Mouse (Mus musculus): ENCODE results near the gene Prr29. TPM values are rescaled to one million over a fixed set of nuclear protein-coding genes. Genes with fewer than 3 reads are reported as not detected.

The Prr29 gene
- polyA plus RNA-seq (2015; fragmentation: Nextera tagmentation; extraction: Ambion mirVana) = 0.34 and 0.69 TPM in 2 replicates

DNA sequence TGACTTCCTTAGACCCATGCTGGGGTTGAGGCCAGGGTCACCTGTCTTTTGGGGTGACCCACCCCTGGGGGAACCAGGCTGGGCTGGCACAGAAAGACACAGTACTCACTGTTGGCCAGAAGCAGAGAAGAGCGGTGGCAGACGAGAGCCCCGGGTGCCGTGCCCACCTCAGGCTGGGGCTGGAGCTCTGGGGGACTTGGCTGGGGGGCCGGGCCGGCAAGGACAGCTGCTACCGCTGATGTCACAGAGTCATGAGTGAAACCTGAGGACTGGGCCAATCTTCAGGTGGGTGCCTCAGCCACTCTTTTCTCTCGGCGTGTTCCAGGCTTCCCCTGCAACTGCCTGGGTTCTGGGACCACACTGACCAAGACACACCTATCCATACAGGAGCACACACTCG, at the start of gene Prr29:
Gene Prr29, plus strand, starts transcription at position 107 of the 400 bp plus-strand sequence.
- H3K4me1 ChIP-seq (replicated peaks) = peaks cover 13% of the 10 kb centered on the region
- H3K9me3 ChIP-seq = no peaks in the 10 kb centered on the region
- H3K4me2 ChIP-seq (replicated peaks) = peak within 1 kb of the TSS; percentile 24; the same call in 1 of the 2 replicates
- no peak within 1 kb of the TSS for H3K9ac ChIP-seq
- H3K27ac ChIP-seq = no peak within 1 kb of the TSS
- 49% methylated on average over 10 of the region's 10 CpGs for WGBS
- H3K36me3 ChIP-seq = no peaks in the 10 kb centered on the region
- ATAC-seq = no peak
- H3K27me3 ChIP-seq (replicated peaks) = no peaks in the 10 kb centered on the region
- H3K4me3 ChIP-seq (replicated peaks) = no peak within 1 kb of the TSS

DNA sequence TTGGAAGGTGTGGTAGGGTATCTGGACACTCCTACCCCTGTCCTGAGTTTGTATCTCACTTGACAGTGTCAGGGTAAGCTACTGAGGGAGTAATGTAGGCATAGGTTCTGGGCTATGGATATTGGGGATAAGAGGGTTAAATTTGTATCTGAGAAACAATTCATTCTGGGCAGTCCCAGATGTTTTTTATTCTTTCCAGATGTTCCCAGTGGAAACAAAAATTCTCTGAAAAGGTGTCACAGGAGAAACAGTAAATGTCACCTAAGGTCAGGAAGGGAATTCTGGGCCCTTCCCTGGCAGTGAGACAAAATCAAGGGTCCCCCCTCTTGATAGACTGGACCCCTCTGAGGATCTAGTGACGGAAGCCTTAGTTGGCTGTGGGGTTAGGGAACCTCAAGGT, 48.9 kb upstream of the Prr29 start:
- Histone ChIP-seq H3K4me1 (replicated peaks) (peaks cover 28% of the 10 kb centered on the region), H3K9ac (no peak overlapping the region), H3K9me3 (no peaks in the 10 kb centered on the region), H3K36me3 (no peaks in the 10 kb centered on the region), H3K27me3 (replicated peaks) (no peaks in the 10 kb centered on the region), H3K4me3 (replicated peaks) (no peak overlapping the region), H3K27ac (no peak overlapping the region), H3K4me2 (replicated peaks) (no peak overlapping the region)
- no peak for ATAC-seq
- 79% methylated on average over 1 of the region's 1 CpGs for WGBS

DNA sequence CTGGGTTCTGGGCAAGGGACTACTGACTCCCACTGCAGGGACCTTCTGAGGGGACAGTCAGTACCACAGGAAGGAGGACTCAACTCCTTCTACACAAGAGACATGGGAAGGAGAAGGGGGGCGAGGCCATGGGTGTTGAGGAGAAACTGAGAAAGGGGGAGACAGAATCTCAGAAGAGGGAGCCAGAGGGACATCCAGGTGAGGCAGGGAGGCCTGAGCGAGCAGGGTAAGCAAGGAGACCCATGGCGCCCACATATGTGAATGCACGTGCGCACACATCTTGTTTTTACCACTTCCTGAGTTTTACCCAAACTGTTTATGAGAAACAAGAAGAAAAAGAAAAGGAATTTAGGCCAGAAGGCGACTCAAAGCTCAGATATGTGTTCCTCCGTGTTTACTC, 47.5 kb upstream of the Prr29 start:
- Histone ChIP-seq H3K4me3 (replicated peaks) (no peak overlapping the region), H3K9me3 (no peaks in the 10 kb centered on the region), H3K4me1 (replicated peaks) (peaks cover 28% of the 10 kb centered on the region), H3K27ac (peak overlapping the region; percentile 27; the same call in 1 of the 2 replicates), H3K4me2 (replicated peaks) (no peak overlapping the region), H3K36me3 (no peaks in the 10 kb centered on the region), H3K9ac (no peak overlapping the region), H3K27me3 (replicated peaks) (no peaks in the 10 kb centered on the region)
- ATAC-seq = no peak
- WGBS = 67% methylated on average over 7 of the region's 7 CpGs

DNA sequence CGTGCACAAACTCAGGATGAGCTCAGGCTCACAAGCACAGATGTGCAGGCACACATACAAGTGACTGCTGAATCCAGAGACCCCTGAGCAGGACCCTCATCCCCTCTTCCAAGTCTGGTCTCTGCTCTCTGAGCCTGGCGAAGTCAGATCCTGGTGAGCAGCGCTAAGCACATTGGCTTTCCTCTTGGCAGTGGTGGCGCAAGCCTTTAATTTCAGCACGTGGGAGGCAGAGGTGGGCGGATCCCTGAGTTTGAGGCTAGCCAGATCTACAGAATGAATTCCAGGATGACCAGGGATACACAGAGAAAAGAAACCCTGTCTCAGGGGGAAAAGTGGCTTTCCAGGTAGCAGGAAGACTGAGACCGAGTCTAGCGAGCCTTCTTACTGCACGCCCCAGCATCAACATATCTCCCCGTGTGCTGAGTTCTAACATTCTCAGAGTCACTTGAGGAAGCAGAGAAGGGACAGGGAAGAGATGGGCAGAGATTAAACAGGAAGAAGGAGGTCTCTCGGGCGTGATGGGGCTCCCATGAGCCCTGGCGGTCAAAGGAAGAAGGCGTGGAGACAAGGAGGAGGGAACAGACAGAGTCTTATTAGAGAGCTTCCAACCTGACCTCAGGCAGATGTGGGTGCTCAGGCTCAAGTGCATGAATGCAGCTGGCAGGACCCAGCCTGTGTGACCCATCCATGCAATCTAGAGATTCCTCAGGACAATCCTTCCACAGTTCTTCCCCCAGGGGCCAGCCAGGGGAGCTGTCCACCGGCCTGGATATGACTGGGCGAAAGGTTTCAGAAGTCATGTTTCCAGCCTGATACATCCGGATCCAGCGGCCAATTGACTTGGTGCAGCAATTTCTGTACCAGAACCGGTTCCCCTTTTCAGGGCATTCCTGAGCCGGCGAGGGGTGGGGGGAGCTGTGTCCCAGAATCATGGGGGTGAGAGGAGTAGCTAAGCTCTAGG, 46.6 kb upstream of the Prr29 start:
- Histone ChIP-seq H3K4me2 (replicated peaks) (no peak overlapping the region), H3K9me3 (no peaks in the 10 kb centered on the region), H3K27ac (0 out of 2 replicates have a peak overlapping the region, but pooled peaks have one; percentile 20), H3K36me3 (no peaks in the 10 kb centered on the region), H3K9ac (no peak overlapping the region), H3K27me3 (replicated peaks) (no peaks in the 10 kb centered on the region), H3K4me1 (replicated peaks) (peaks cover 22% of the 10 kb centered on the region), H3K4me3 (replicated peaks) (no peak overlapping the region)
- ATAC-seq = no peak
- WGBS = 52% methylated on average over 21 of the region's 21 CpGs

DNA sequence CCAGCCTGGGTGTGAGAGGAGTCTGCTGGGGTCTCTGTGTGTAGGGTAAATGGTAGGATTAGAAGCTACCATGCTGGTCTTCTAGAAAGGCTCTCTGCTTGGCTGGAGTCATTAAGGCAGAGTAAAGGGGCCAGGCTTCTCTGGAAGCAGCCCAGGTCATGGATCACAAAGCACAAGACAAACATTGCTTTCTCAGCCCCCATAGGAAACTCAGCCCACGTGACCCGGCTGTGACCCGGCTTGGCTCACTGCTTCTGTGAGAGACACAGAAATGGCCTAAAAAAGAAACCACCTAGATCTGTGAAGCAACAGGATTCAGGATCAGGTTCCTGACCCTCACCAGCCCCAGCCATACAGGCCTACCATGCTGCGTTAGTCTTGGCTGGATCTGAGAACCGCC, 40.4 kb upstream of the Prr29 start:
- no peak overlapping the region for H3K4me3 ChIP-seq (replicated peaks)
- WGBS = 64% methylated on average over 5 of the region's 5 CpGs
- no peaks in the 10 kb centered on the region for H3K9me3 ChIP-seq
- H3K4me1 ChIP-seq (replicated peaks) = 0 out of 2 replicates have a peak, but pooled peaks cover 2% of the 10 kb centered on the region
- H3K36me3 ChIP-seq = no peaks in the 10 kb centered on the region
- no peak for ATAC-seq
- H3K27ac ChIP-seq = no peak overlapping the region
- no peak overlapping the region for H3K4me2 ChIP-seq (replicated peaks)
- H3K27me3 ChIP-seq (replicated peaks) = no peaks in the 10 kb centered on the region
- no peak overlapping the region for H3K9ac ChIP-seq

DNA sequence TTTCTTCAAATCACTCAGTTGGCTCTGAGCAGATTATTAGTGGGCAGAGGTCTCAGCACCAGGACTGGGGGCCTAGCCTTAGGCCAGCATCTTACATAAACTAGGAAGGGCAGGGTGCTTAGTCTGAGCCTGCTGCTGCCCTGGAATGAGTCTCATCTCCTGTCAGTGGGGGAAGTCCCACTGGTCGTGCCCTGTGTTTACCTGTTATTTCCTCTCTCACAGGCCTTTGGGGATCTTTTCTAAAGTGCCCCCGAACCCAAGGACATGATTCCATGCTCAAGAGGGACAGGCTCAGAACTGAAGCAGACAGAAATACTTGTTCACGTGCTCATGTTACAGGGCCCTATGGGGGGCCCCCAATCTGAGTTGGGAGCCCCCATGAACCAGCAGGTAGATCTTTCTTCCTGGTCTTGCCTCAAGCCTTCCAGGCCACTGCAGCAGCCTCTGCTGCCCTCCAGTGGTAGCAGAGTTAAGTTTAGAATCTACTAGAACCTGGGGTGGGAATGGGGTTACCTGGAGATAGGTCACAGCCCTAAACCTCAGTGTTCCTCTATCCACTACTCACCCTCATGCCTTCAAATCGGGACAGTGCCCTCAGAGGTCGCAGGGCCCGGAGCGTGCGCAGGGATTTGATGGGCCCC, 39.6 kb upstream of the Prr29 start:
- Histone ChIP-seq H3K9ac (no peak overlapping the region), H3K4me3 (replicated peaks) (no peak overlapping the region), H3K9me3 (no peaks in the 10 kb centered on the region), H3K4me1 (replicated peaks) (0 out of 2 replicates have a peak, but pooled peaks cover 2% of the 10 kb centered on the region), H3K4me2 (replicated peaks) (no peak overlapping the region), H3K36me3 (no peaks in the 10 kb centered on the region), H3K27me3 (replicated peaks) (no peaks in the 10 kb centered on the region), H3K27ac (no peak overlapping the region)
- ATAC-seq = peak; percentile 62
- 62% methylated on average over 8 of the region's 8 CpGs for WGBS

DNA sequence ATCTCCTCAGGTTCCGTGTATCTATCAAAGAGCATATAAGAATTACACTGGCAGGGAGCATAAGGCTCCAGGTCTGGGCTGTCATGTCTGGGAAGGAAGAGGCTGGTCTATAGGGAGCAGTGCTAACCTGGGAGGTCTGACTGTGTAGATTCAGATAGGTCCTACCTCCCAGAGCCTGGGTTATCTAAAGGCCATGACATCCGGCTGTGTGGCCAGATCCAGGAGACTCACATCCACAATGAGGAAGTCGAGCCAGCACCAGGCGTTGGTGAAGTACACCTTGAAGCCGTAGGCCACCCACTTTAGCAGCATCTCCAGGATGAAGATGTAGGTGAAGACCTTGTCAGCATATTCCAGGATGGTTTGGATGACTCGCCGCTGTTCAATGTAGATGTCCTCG, 38.8 kb upstream of the Prr29 start:
- no peak for ATAC-seq
- WGBS = 85% methylated on average over 8 of the region's 8 CpGs
- no peaks in the 10 kb centered on the region for H3K27me3 ChIP-seq (replicated peaks)
- no peaks in the 10 kb centered on the region for H3K9me3 ChIP-seq
- no peak overlapping the region for H3K27ac ChIP-seq
- H3K4me3 ChIP-seq (replicated peaks) = no peak overlapping the region
- no peaks in the 10 kb centered on the region for H3K36me3 ChIP-seq
- 0 out of 2 replicates have a peak, but pooled peaks cover 2% of the 10 kb centered on the region for H3K4me1 ChIP-seq (replicated peaks)
- no peak overlapping the region for H3K9ac ChIP-seq
- H3K4me2 ChIP-seq (replicated peaks) = no peak overlapping the region

DNA sequence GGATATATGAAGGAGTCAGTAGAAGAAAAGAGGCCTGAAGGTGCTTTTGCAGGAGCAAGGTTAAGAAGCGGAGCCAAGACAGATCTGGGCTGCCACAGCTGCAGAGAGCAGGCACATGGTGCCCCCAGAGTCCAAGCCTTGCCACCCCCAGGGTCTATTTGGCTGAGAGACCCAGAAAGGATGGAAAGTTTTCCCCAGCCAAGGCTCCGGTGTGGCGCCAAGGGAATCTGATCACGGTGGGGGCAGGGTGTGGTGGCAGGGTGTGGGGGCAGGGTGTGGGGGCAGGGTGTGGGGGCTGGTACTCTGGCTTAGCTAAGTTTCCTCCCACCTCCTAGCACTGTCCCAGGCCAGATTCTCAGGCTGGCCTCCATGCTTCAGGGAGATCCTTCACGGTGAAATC, 36.8 kb upstream of the Prr29 start:
- no peak; the same call in 1 of the 2 replicates for ATAC-seq

DNA sequence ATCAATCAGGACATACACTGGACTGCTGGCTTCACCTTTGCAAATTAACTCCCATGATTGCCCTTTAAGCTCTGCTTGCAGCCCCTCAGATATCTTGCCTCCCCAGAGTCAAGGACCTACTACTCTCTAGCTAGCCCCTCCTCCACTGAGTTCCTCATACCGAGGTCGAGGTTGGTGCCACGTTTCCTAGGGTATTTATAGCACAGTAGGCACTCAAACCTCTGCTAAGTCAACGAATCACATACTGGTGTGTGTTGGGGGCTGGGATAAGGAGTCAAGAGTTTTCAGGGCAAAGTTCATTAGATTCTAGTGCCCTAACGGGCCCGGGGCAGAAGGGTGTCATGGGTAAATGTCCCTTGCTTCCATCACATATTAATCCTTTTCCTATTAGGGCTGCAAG, 36.1 kb upstream of the Prr29 start:
- ATAC-seq = no peak
- Histone ChIP-seq H3K4me2 (replicated peaks) (no peak overlapping the region), H3K27ac (no peak overlapping the region), H3K4me1 (replicated peaks) (0 out of 2 replicates have a peak, but pooled peaks cover 2% of the 10 kb centered on the region), H3K4me3 (replicated peaks) (no peak overlapping the region), H3K27me3 (replicated peaks) (no peaks in the 10 kb centered on the region), H3K9ac (no peak overlapping the region), H3K9me3 (no peaks in the 10 kb centered on the region), H3K36me3 (no peaks in the 10 kb centered on the region)
- 40% methylated on average over 6 of the region's 6 CpGs for WGBS

More for the DNA sequence above, 36.8 kb upstream of the Prr29 start:
- Histone ChIP-seq H3K27me3 (replicated peaks) (no peaks in the 10 kb centered on the region), H3K4me1 (replicated peaks) (0 out of 2 replicates have a peak, but pooled peaks cover 2% of the 10 kb centered on the region), H3K9me3 (no peaks in the 10 kb centered on the region), H3K4me2 (replicated peaks) (no peak overlapping the region), H3K9ac (no peak overlapping the region), H3K36me3 (no peaks in the 10 kb centered on the region), H3K27ac (no peak overlapping the region), H3K4me3 (replicated peaks) (no peak overlapping the region)
- 54% methylated on average over 5 of the region's 5 CpGs for WGBS

DNA sequence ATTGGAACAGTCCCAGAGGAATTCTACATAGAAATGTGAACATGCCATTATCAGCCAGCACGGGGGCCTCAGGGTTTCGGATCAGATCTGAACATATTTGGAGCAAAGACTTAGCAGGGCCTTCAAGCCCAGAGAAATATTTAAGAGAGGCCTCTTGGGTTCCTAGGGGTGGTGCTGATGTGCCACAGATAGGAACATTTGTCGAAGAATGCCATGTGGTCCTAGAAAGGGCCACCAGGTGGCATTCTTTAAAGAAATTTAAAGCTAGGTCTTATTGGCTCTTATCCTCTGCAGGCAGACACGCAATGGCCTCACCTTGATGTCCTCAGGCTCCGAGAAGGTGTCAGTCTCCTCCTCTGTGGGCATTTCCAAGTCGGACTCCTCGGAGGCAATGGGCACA, 35.6 kb upstream of the Prr29 start:
- WGBS = 48% methylated on average over 7 of the region's 7 CpGs
- Histone ChIP-seq H3K9ac (no peak overlapping the region), H3K9me3 (no peaks in the 10 kb centered on the region), H3K4me3 (replicated peaks) (no peak overlapping the region), H3K27me3 (replicated peaks) (no peaks in the 10 kb centered on the region), H3K4me1 (replicated peaks) (0 out of 2 replicates have a peak, but pooled peaks cover 2% of the 10 kb centered on the region), H3K27ac (no peak overlapping the region), H3K36me3 (no peaks in the 10 kb centered on the region), H3K4me2 (replicated peaks) (no peak overlapping the region)
- no peak for ATAC-seq

DNA sequence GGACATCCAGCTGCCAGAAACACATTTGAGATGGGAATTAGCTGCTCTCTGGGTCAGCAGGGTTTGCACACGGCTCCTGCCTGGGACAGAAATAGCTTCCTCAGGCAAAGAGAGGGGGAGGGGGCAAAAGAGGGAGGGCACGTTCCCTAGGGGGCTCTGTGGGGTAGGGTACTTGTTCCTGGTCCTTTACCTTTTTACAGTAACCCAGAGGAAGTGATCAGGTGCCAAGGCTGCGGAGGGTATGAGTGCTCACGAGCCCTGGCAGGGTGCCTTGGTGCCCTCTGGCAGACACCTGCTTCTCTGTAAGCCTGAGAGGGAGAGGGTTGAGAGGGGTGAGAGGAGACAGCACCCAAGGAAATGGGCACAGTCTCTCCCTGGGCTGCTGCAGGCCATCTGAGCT, 32.8 kb upstream of the Prr29 start:
- Histone ChIP-seq H3K36me3 (no peaks in the 10 kb centered on the region), H3K4me1 (replicated peaks) (no peaks in the 10 kb centered on the region), H3K27ac (no peak overlapping the region), H3K9ac (no peak overlapping the region), H3K27me3 (replicated peaks) (no peaks in the 10 kb centered on the region), H3K9me3 (no peaks in the 10 kb centered on the region), H3K4me3 (replicated peaks) (no peak overlapping the region), H3K4me2 (replicated peaks) (no peak overlapping the region)
- no peak for ATAC-seq
- 53% methylated on average over 4 of the region's 4 CpGs for WGBS

DNA sequence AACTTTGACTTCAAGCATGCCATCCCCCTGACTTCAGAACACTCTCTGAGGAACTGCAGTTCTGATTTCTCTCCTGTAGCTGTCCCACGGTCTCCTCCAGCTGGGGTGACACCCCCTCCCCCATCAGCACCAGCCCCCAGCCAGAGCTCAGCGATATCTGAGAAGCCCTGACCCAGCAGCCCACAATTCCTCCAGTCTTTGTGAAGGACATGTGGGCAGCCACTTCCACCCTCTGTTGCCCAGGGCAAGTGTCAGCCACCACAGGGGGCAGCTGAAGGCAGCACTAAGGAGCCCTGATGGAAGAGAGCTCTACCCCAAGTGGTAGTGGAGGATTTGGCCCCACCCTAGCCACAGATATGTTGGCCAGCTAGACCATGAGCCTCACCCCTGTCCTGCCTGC, 31.2 kb upstream of the Prr29 start:
- Histone ChIP-seq H3K27me3 (replicated peaks) (no peaks in the 10 kb centered on the region), H3K4me2 (replicated peaks) (no peak overlapping the region), H3K9me3 (no peaks in the 10 kb centered on the region), H3K27ac (no peak overlapping the region), H3K4me3 (replicated peaks) (no peak overlapping the region), H3K36me3 (no peaks in the 10 kb centered on the region), H3K4me1 (replicated peaks) (no peaks in the 10 kb centered on the region), H3K9ac (no peak overlapping the region)
- 15% methylated on average over 2 of the region's 2 CpGs for WGBS
- no peak for ATAC-seq

All from intestine, embryonic 15.5 days (tissue).